Mouse (Mus musculus) neural tube, embryonic 10.5 days (tissue): ENCODE measurements at regions not wholly inside any gene's neighbourhood (a gene's known extent, or its start where the extent isn't known, plus 50 kb on each side); places are given as distances from the start of the nearest gene placed in this dataset.

Experiments
- DNase-seq: peaks from one replicate; pipeline ENCODE4 v3.0.0-alpha.2; 2017; ENCODE audit warnings: low spot score; ENCODE audit errors: extremely low spot score

DNA sequence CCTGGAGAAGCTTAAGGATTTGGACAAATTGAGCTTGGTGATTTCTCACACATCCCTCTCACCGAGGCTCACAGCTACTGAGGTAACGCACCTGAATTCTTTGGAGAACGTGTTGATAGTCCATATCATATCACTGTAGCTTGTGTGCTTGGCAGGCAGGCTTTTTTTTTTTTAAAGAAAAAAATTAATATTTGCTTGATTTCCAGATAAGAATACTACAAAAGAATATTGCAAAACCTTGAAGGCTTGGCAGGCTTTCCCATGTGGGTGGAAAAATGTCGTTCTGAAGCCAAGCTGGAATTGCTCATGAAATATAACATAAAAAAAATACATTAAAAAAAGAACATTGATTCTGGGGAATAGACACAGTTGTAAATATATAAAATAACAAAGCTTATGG is 131.8 kb downstream of the Klf5 start:
- DNase-seq = no peak

DNA sequence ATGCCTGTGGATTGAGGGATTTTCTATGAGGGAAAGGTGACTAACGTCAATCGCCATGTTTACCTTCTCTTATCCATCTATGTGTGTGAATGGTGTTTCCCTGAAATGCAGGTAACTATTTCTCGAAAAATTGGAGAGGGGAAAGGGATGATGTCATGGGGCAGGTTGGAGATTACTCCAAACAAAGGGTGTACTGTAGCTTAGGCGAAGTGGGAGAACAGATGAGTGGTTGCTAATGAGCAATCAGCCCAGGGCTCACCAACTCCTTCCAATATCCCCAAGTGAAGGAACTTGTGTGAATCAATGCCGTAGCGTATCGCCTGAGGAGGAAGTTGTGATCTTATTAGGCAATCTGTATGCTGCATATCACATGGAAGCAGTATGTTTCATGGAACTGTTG is 133.2 kb downstream of the Klf5 start:
- DNase-seq = no peak

DNA sequence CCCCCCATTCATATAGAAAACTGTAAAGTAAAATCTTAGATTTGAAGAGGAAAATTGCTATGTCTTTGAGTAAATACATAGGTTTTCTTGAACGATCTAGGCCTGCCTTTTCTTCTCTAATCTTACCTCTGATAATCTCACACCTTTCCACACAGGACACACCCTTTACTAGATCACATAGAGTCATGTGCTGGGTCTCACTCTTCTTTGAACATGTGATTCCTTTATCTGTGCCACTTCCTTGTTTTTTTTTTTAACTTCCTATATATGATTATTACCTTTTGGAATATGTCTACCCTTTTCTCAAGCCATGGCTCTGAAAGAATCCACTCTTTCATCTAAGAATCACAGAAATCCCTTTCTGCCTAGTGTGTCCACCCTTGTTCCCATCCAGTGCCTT is 136.2 kb downstream of the Klf5 start:
- no peak for DNase-seq

DNA sequence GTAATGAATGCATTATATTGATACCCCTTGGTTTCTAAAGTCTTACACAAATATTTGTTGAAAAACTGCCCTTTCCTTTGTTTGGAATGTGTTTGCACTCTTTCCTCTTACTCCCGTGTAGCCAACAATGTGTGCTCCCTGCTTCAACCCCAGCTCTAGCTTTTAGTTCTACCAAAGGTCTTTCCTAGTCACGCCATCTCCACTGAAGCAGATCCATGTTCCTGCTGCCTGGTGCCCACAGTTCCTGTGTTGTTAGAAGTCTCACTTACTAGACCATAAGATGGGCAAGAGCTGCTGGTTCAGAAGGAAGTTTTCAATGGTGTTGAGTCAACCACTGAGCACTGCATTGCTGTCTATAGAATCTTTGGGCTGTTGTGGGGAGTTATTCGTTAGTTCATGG is 137.0 kb downstream of the Klf5 start:
- no peak for DNase-seq

DNA sequence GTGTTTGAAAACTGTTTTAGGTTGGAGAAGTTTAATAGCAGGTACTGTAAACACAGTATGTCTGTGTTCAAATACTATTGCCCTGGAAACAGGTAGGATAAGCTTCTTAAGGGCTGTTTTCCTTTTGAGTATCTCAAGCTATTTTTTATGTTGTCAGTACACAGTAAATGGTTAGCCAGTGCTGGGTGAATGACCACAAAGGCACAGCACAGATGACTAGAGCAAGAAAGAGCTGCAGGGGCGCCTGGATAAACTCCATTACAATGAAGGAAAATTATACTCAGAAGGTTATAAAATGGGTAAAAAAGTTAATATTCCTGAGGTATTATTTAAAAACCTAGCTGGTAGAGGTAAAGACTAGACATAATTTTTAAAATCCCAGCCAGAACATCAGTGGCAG is 137.6 kb downstream of the Klf5 start:
- no peak for DNase-seq

DNA sequence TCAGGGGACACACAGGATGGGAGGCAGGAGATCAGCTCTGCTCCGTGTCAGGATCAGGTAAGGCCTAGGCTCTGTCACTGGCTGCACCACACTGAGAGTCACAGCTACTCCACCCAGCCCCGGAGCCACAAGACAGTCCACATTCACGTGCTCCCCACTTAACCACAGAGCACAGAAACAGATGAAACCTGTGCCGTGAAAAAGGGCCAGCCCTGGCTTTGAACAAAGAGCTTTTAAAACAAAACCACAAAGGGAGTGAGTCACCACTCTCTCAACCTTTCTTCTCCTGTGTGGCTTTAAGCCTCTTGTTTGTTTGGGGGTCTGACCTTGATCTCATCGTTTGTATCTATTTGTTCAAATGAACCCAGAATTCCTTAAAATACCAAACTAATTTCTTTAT is 150.6 kb downstream of the Klf5 start:
- no peak for DNase-seq

DNA sequence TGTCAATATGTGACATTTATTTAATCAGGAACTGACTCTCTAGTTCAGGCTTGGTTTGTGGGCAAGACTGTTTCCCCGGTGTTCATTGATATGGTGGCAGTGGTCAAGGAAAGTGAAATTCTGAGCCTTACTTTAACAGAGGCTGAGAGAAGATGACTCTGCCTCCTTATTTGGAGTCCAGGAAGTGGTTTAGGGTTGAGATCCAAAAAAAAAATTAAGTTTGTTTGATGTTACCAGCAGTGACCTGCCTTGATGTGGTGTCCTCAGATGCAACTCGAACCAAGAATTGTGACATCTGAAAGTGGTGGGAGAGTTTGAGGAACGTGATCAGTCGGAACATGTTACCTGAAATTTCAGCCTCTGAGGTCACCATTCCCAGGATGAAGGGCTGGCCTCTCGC is 151.4 kb downstream of the Klf5 start:
- DNase-seq = no peak

DNA sequence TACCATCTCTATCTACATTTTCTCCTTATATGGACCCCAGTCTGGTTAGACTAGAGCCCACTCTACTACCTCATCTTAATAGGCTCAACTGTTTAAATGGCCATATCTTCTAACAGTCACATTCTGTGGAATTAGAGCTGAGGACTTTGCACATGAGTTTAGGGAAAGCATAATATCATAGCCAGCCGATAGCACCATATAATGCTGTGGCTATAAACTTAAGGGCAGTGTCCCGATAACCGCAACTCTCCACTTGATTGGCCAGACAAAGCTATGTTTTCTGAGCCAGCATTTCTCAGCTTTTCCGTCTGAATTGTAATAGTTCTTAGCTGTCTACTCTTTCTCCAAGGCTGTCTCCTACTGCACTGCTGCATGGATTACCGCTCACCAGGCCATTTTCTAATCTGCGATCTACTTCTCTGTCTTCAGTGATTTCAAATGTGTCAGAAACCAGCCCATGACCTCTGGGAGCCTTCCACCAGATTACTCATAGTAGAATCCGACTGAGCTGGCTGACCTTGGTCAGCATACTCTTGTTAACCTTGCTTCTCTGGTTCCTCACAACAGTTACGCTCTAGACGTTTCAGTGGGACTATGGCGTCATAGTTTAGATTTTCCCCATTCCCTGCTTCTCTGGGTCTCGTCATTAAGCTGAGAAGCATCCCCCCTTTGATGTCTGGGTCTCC is 152.8 kb downstream of the Klf5 start:
- no peak for DNase-seq

DNA sequence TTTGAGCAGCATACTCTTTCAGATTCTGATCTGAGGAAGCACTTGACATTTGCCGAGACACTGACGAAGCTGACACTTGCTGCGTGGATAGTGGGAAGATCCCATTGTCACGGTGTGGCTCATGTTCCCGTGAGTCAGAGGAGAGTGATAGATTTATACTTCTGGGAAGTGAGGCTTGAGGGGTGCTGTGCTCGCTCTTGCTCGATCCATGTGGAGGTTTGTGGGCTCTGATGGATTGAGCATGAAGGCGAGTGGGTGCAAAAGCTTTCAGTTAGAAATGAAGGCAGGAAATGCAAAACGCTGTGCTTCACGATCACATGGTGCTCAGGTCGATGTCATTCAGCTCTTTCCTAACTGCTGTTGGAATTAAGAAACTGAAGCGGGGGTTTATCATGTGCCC is 155.4 kb downstream of the Klf5 start:
- no peak for DNase-seq

DNA sequence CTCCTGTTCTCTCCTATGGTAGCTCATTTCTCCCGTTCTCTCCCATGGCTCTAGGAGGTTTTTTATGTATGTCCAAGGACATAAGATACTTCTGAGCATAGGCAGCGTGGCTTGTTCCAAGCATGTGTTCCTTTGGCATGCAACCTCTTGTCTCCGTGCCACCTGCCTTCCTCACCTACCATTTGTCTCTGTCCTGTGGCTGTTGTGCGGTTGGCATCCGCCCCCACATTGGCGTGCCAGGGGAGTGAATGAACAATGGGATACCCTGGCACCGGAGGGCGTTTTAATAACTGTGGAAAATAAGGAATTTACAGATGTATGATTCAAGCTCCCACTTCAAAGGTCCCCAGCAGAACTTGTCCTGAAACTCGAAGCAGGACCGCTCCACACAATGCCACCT is 158.1 kb downstream of the Klf5 start:
- no peak for DNase-seq

DNA sequence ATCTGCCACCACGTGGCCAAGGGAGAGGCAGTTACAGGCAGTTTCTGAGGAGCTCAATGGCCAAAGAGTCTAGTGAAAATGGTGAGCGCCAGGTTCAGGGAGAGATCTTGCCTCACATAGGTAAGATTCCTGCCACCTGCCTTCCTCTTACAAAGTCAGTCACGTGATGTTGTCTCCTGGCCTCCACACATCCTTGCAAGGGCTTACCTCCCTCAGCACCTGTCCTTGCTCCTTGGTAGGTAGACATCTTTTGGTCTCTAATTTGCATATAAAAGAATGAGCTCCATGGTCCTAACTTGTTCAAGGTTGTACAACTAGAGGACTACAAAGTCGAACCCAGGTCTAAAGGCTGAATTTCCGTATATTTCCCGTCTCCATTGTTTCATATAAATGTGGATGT is 159.1 kb downstream of the Klf5 start:
- DNase-seq = no peak

DNA sequence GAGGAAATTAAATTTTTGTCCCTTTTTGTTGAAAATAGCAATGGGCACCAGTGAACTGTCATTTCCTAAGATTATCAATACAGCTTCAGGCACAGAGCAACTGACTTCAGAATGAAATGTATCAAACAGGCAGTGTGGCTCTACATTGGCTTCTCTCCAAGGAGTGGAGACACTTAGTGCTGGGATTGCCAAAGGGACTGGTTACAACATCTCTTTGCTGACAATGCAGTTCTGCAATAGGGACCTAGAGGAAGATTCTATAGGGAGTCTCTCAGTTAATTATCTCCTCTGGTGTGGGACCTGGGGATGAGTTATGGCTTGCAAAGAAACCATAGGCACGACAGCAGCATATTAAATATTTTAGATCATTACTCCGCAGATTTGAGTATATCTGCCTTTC is 173.6 kb downstream of the Klf5 start:
- no peak for DNase-seq

DNA sequence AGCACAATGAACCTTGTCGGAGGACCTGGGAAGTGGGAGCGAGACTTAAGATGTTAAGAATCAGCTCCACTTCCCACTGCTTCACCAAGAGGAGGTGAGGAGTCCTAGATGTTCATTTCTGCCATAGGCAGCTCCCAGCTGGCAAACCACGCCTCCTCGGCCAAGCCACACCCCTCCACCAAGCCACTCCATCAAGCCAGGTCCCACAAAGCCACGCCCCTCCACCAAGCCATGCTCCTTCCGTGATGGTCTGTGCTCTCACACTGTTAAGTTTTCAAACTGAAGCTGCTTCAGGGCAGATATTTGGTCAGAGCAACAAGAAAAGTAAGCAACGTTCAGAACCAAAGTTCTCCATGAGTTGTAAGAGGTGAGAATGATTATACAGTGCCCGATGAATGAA is 176.8 kb downstream of the Klf5 start:
- no peak for DNase-seq

DNA sequence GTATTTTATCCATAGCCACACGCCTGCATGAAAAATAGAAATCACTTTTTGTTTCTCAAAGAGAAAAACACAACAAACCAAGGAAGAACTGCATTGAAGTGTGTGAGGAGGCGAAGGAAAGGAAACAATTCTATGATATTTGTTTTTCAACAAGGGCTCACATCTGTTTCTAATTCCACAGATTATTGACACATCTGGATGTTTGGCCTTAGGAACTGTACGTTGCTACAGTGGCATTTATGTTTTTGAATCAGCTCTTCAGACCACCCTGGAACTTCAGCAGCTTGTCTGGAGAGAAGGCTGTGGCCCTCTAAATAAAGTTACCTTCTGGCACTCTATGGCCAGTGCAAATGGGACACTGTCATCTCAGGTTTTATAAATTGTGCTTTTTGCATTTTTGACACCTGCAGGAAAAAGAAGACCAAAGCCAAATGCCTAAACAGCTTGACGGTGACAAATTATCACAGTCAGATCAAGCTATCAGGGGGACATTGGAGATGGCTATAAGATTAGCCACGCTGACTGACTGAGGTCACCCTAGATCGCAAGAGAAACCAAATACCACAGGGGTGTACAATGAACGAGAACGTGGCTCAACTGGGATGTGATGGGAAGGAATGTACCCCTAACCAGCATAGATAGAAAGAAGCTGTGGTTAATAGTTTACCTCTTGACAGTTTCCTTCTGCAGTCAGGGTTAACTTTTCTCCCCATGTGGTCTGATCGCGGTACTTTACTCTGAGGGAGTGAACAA is 182.0 kb downstream of the Klf5 start:
- DNase-seq = no peak

DNA sequence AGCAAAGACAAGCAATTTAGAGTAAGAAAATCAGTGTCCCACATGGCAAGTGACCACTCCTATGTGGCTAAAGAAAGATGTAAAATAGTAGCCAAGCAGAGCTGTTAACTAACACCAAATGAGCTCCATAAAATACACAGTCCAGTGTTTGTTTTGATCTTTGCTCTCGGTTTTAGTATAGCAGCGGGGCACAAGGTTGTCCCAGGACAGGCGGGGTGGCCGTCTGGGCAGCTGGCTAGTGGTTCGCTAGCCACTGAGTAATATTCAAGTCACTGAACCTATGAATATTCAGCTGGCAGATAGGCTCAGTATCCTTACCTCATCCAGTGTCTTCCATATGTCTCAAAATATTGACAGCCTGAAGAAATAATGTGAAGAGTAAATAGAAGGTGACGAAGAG is 189.5 kb downstream of the Klf5 start:
- DNase-seq = no peak

DNA sequence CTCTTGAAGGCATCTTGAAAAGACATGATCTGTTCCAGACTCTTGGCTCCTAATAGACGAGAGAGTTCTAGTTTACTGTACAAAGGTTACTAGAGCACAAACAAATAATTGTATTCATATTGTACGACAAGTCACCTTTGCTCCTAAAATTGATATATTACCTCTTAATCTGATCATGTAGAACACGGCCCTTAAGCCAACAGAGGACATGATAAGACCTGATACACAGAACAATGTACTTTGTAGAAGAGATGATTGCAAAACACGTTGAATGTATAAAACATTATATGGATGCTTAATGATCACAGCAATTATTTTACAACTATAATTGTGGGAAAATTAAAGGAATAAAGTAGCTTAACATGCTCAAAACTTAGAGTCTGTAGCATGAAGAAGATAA is 194.7 kb downstream of the Klf5 start:
- DNase-seq = no peak

DNA sequence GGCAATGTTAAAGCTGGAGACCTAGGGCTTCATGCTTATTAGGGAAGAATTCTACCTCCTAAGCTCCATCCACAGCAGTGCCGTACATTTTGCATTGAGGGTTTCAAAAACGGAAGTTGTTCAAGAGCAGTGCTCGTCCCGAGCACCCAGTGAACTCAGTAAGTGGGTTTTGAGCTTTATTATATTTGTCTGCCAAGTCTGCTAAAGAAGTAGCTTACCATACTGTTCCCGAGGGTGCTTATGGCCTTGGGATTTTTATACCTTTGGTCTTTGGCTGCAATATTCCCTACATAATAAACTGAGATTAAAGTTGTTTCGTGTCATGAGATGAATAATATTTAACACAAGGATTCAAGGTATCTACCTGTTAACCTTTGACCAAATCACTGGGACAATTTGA is 195.2 kb downstream of the Klf5 start:
- DNase-seq = no peak

DNA sequence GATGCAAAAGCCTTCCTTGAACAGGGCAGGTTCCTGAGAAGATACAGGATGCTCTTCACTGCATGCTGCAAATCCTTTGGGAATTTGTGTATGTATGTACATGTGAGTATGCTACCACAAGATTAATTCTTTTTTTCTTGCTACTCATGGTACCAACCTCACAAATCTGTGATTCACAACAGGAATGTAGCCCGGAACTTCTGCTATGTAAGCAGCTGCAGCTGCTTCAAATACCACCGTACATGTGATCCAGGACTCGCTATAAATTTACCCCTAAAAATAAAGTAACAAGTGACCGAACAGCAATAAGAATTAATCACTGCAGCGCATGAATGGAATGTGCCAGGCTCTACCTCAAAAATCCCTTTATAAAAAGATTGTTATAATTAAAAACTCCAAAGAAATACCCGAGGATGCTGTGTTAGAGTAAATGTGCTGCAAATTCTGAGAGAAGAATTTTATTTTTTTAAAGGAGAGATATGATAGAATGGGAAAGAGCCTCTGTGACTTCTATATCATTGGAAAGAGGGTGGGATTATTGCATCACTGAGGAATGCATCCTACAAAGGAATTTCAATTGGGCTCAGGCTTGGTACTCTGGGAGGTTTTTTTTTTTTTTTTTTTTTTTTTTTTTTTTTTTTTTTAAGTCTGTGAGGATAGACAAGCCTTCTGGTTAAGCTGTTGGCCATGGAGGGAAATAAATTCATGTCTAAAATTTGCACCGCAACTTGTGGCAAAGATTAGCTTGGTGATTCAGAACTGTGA is 201.2 kb downstream of the Klf5 start:
- DNase-seq = no peak

DNA sequence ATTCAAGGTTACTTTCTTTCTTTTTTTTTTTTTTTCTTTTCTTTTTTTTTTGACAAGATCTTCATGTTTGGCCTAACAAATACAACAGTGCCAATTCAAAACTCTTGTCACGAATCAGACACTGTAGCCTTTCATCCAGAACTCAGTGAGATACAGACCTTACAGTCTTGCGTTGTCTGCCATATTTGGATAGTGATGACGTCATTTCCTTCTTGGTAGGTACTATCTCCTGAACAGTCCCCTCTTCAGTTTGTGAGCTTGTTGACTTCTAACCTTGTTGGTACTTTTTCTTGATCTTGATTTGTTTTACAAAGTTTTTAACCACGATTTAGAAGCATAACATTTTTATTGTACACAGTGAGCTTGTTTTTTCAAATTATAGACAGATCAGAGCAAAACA is 206.4 kb downstream of the Klf5 start:
- DNase-seq = no peak

DNA sequence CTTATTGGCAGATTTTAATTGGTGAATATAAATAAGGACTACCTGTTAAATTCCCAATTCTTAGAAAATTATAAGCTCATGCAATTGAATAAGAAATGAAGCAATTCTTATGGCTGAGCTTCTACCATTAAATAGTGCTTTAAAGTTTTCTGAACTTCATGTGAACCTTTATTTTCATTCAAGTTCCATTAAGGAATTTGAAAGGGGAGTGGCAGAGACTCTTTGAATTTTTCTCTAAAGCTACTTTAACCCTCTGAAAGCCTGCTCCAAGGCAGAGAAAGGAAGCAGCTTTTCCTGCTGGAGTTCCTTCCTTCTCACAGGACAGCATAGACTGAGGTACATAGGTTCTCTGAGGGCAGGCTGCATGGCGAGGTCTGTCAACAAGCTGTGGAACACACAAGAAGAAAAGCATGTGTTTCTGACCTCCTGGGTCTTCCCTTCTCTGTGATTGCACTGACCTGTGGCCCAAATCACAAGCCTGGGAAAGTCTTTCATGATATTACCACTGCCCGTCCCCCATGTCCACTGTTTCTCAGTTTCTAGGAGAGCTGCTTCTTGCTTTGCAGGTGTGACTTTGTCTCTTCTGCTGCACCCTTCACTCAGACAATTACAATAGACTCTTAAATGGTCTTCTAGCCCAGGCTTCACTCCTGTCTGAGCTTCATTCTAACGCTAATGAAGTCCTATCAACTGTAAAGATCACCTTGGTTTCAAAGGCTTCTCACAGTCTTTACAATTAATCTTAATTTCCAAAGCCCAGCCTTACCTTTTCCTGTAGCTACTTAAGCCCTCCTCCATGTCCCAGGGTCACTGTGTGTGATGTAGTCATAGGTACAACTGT is 211.4 kb downstream of the Klf5 start:
- no peak for DNase-seq

DNA sequence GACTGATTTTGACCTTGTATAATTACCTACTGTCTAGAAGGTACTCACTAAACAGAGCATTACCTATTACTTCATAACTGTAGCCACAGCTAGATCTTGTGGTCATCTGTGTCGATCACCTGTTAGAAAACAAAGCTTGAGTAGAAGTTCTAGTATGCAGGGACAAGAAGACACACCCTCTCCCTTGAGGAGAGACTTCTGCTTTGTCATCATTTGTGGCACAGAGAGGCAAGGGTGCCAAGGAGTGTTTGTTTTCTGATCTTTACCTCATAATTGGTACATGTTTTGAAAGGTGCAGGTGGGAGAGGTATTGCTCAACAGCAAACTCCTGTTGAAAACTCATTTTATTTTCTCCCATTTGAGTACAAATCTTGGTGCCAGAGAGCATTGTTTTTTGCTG is 217.0 kb downstream of the Klf5 start:
- DNase-seq = no peak

DNA sequence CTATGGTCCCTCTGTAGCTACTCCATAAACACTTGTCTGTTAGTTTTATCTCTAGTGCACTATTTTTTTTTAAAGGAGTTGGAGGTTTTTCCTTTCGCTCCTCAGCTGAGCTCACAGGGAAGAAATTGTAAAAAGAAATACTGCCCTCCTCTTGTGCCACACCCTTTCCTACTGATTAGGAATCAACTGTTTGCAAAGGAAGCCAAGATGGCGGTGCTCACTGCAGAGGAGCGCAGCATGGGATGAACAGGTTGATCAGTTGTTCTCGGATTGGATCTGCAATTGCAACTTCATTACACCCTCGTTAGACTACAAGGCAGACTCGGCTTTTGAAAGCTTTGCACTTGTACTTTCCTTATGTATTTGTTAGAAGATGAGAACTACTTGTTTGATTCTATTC is 218.2 kb downstream of the Klf5 start:
- DNase-seq = no peak
